Mouse (Mus musculus): ENCODE results near the gene D930020B18Rik. TPM values are rescaled to one million over a fixed set of nuclear protein-coding genes. Genes with fewer than 3 reads are reported as not detected.

The D930020B18Rik gene
- total and polyA plus RNA-seq, 3 experiments: 0.61 to 0.65 TPM; not detected in 1

- TF ChIP-seq E2F4 (IDR thresholded peaks at IDR 0.05; ENCODE audit: borderline replicate concordance, low read depth, low read length) (peak; percentile 52; the same call in 1 of the 2 replicates), ZKSCAN1 (IDR thresholded peaks at IDR 0.05; ENCODE audit: low read depth, low read length) (peak; percentile 68; the same call in 1 of the 2 replicates)
Observed at GRCm38 (mm10) chr10:121628561-121629040, 12.8 kb upstream of the D930020B18Rik start (continued).

- DNase-seq (ENCODE audit: low read depth, low spot score): peak; percentile 79
- Histone ChIP-seq H3K4me3 (ENCODE audit: control insufficient read depth in 1 of 2, insufficient read depth in 1 of 2, low read depth in 2 of 2, low read length in 2 of 2) (no peak overlapping the region), H3K27ac (ENCODE audit: control insufficient read depth, low read depth, low read length) (no peak overlapping the region), H3K36me3 (ENCODE audit: control insufficient read depth in 1 of 2, insufficient read depth in 2 of 2, low read length in 2 of 2) (peaks cover 0 to 17% of the 10 kb centered on the region in 2 experiments; a peak in 2 of 4 replicates), H3K9ac (ENCODE audit: control insufficient read depth, low read depth, low read length, poor library complexity, severe bottlenecking) (no peak overlapping the region), H3K9me3 (replicated peaks; ENCODE audit: insufficient read depth, low read length) (no peaks in the 10 kb centered on the region), H3K27me3 (ENCODE audit: control insufficient read depth in 1 of 2, insufficient read depth in 2 of 2, low read length in 2 of 2) (no peaks in the 10 kb centered on the region), H3K79me2 (ENCODE audit: control insufficient read depth, insufficient read depth, low read length, poor library complexity) (no peaks in the 10 kb centered on the region), H3K4me1 (ENCODE audit: control insufficient read depth in 1 of 2, insufficient read depth in 2 of 2, low read length in 2 of 2) (peaks cover 10 to 16% of the 10 kb centered on the region in 2 experiments)
- TF ChIP-seq NELFE (IDR thresholded peaks at IDR 0.05; ENCODE audit: low read depth, low read length) (peak; percentile 55), JUND (IDR thresholded peaks at IDR 0.05; ENCODE audit: low read depth, low read length) (no peak), EP300 (IDR thresholded peaks at IDR 0.05; ENCODE audit: low read depth in 1 of 2, low read length in 2 of 2) (no peak), TBP (IDR thresholded peaks at IDR 0.05; ENCODE audit: low read depth, low read length) (peak; percentile 49; the same call in 1 of the 2 replicates), POLR2A (IDR thresholded peaks at IDR 0.05; ENCODE audit: control insufficient read depth in 1 of 2, insufficient read depth in 1 of 2, low read depth in 1 of 2, low read length in 2 of 2, poor library complexity in 1 of 2) (peak in 1 of 2 experiments; percentile 76; a peak in 2 of 4 replicates)
Observed at GRCm38 (mm10) chr10:121634159-121634558, 7.2 kb upstream of the D930020B18Rik start.

GRCm38 (mm10) chr10:121636276-121636675 is 5.1 kb upstream of the D930020B18Rik start:
- no peak for DNase-seq (ENCODE audit: low read depth, low spot score)
- Histone ChIP-seq H3K27ac (ENCODE audit: control insufficient read depth, low read depth, low read length) (0 out of 2 replicates have a peak overlapping the region, but pooled peaks have one; percentile 4), H3K9ac (ENCODE audit: control insufficient read depth, low read depth, low read length, poor library complexity, severe bottlenecking) (no peak overlapping the region), H3K9me3 (replicated peaks; ENCODE audit: insufficient read depth, low read length) (no peaks in the 10 kb centered on the region), H3K79me2 (ENCODE audit: control insufficient read depth, insufficient read depth, low read length, poor library complexity) (no peaks in the 10 kb centered on the region), H3K4me3 (ENCODE audit: control insufficient read depth in 1 of 2, insufficient read depth in 1 of 2, low read depth in 2 of 2, low read length in 2 of 2) (no peak overlapping the region), H3K4me1 (ENCODE audit: control insufficient read depth in 1 of 2, insufficient read depth in 2 of 2, low read length in 2 of 2) (peaks cover 10 to 20% of the 10 kb centered on the region in 2 experiments), H3K36me3 (ENCODE audit: control insufficient read depth in 1 of 2, insufficient read depth in 2 of 2, low read length in 2 of 2) (peaks cover 0 to 19% of the 10 kb centered on the region in 2 experiments; a peak in 2 of 4 replicates), H3K27me3 (ENCODE audit: control insufficient read depth in 1 of 2, insufficient read depth in 2 of 2, low read length in 2 of 2) (no peaks in the 10 kb centered on the region)
- no peak for TF ChIP-seq USF1 (IDR thresholded peaks at IDR 0.05; ENCODE audit: low read depth, low read length)
- TF ChIP-seq MAZ (IDR thresholded peaks at IDR 0.05; ENCODE audit: low read depth, low read length): no peak
- no peak for TF ChIP-seq CHD2 (IDR thresholded peaks at IDR 0.05; ENCODE audit: low read length)
- no peak for TF ChIP-seq RAD21 (IDR thresholded peaks at IDR 0.05; ENCODE audit: low read depth, low read length)
- no peak for TF ChIP-seq GABPA (IDR thresholded peaks at IDR 0.05; ENCODE audit: low read depth, low read length)
- TF ChIP-seq TBP (IDR thresholded peaks at IDR 0.05; ENCODE audit: low read depth, low read length): no peak
- no peak for TF ChIP-seq POLR2AphosphoS5 (IDR thresholded peaks at IDR 0.05; ENCODE audit: borderline replicate concordance, low read depth, low read length)
